Mouse (Mus musculus): ENCODE results near the gene Synj2.

DNA sequence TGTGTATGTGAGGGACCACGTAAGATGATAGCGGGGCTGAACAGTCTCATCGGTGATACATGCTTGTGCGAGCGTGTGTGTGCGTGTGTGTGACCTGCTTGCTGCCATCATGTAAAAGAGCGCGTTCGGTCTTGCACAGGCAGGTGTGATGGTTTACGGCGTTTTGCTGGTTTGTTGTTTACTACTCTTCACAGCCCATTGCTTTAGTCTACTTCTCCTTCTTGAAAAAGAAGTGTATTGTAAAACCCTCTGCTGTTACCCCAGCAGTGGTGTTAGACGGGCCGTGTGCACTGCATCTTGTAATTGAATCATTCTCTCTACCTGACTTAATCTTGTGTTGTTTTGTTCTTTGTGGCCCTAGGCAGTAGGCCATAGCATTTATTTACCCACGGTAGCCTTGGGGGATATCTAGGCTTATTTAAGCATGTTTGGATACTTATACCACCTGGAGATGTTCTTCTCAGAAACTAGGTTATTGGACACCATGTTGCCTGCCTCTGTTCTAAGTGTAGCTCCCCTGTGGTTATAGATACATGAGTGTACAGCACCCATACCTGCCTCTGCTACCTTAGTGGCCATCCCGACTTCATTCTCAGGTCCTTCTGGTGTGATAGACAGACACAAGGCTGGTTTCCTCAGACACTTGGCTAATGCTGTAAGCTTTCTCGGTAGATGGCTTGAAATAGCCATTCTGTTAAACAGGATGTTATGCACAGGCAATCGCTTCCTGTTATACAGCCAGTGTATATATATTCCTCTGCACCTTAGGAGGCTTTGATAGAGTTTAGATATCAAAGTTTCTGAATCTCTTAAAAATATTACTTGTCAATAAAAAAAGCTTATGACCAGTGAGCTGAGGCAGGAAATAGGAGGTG lies 43.5 kb upstream of the Synj2 start:
- no peak for TF ChIP-seq CTCF (IDR thresholded peaks at IDR 0.05; ENCODE audit: low read depth, low read length)
- TF ChIP-seq POLR2A (IDR thresholded peaks at IDR 0.05; ENCODE audit: borderline replicate concordance, low read depth, low read length), result no peak
